Mouse (Mus musculus) adrenal gland (tissue): ENCODE data around the gene Dhtkd1.

Source experiments
- intact Hi-C: fragments of 180-260 bp; cut with DNase I; formaldehyde crosslinking; loops from one replicate; pipeline ENCODE4 v1.15.1; 2025

Gene Dhtkd1

DNA sequence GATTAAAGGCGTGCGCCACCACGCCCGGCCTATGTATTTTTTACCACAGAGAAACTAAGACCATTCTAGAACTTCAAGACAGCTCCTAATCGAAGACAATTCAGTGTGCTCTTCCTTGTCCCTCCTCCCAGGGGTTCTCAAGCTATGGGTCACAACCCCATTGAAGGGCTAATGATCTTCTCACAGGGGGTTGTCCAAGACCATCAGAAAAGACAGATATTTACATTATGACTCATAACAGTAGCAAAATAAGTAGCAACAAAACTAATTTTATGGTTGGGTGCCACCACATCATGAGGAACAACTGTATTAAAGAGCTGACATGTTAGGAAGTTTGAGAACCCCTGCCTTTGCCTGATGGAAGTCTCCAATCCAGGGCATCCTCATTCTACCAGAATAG lies 10.7 kb downstream of the Dhtkd1 start:
- intact Hi-C loops, result no loop called here

DNA sequence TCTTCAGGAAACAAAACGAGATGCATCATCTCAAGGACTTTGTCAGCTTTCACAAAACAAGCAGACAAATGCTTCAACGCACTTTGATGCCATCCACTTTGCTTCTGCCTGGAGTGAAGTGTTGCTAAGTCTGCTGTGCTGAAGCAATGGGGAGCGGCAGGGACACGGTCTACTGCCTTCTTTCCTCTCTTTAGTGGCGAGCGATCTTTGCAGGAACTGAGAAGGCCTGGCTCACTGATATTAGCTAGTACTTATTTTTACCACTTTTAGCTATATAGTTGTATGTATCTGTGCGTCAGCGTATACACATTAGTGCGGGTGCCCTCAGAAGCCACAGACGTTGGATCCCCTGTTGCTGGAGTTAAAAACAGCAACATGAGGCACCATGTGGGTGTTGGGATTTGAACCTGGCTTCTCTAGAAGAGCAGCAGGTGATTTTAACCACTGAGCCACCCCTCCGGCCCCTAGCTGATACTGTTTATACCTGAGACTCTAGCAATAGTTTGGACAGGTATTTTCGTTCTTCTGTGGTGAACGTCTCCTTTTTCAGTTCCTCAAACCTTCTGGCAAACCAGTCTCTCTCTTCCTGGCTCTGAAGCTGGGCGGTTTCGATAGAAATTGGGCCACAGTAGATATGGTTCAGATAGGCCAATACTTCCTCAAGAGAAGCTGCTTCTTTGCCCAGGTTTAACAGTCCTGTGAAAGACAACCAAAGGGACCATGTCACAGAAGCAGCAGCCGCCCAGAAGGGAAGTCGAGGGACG lies 12.1 kb downstream of the Dhtkd1 start:
- intact Hi-C loops, result no loop called here

DNA sequence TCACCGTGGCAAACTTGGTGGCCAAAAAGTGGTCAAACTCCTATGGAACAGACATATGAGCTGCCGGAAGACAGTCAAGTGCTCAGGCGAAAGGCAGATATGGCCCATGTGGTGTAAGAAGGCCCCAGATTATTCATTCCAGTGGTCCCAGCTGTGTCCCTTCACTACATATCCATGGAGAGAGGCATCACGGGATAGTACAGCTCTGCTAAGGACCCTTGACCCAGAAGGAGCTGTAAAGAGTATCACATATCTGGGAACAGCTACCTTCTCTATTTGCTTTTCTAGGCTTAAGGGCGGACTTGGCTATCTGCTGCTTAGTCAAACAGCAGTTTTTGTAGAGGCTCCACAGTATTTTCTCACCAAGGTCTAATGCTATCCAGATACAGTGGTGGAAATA lies 12.8 kb downstream of the Dhtkd1 start:
- intact Hi-C loops, result no loop called here

DNA sequence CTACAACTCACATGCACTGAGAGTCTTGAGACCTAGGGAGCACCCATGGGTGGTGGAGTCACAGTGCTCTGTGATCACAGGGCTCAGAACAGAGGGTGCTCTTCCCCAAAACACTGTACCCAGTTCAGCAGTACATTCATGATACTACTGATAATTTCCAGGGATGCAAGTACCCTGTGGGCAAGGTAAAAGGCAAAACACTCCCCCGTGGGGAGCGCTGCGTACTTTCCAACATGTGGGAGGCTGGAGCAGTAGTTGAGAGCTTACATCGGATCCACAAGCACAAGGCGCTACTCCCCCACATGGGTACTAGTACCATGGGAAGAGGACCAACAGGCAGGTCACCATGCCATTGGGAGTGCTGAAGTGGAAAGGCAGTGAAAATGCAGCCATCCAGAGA lies 15.1 kb downstream of the Dhtkd1 start:
- intact Hi-C loops, result no loop called here

DNA sequence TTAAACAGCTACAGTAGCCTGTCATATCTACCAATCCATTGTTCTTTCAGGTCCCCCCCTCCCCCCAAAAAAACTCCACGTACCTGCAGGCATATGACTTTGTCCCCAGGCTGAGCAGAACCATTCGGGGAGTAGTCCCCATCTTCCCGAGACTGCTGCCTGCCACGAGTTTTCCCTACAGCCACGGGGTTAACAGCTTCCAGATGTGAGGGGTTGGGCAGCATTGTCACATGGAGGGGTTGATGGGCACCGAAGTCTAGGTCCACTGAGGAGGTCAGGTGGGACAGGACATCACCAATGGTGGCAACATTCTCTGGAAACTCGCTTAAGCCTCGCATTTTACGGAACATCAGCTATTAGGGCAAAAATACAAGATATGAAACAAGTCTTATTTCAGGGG lies 18.8 kb downstream of the Dhtkd1 start:
- intact Hi-C loops, result no loop called here

DNA sequence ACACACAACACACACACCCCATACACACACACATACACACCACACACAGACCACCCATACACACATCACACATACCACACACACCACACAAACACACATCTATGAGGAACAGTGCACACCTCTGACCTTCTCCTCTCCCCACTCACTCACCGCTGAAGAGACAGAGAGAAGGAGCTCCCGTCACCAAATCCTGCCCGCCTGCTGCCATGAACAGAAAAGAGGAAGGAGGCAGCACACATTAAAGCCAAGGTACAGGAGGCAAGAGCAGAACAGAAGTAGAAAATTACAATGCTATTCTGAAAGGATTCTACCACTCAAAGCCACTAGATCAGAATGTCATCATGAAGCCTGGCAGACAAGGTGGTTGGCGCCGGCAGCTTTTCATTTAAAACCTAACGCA lies 19.8 kb downstream of the Dhtkd1 start:
- intact Hi-C loops, result no loop called here

DNA sequence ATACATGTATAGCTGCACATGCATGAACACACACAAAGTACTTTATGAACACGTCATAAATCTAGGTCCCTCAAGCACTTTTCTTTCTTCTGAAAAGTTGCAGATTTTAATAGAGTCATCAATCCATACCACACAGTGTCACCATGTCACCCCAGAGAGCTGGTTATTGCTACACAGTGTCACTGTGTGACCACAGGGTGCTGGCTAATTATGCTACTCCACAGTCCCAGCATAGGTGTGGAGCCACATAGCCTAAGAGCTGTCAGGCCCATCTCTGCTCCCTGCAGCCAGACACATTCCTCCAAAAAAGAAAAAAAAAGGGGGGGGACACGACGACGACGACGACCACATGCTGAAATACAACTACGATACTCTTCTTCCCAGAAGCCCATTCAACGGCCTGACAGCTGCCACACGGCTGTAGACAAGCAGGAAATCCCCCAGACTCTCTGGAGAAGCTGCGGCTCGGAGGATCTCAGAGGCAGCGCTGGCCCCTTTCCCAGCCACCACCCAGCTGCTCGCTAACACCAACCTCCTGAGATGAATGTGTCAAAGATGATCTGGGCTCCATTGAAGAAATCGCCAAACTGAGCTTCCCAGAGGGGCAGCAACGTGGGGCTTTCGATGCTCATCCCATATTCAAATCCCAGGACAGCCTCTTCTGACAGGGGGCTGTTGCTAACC lies 31.2 kb downstream of the Dhtkd1 start:
- intact Hi-C loops, result no loop called here

DNA sequence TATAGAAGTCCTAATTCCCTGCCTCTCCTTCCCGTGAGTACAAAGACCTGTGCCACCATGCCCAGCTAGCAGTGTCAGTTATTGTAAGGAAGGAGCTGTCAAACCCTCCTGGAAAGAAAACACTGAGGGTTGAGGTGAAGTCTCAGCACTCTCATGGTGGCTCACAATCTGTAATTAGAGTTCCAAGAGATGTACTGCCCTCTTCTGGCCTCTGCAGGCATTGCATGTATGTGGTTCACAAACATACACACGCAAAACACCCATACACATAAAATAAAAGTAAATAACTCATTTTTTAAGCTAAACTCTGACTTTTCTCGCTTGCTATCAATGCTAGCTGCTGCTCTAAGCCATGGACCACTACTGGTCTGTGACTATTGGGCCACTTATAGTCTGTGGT lies 36.0 kb downstream of the Dhtkd1 start:
- intact Hi-C loops, result no loop called here

DNA sequence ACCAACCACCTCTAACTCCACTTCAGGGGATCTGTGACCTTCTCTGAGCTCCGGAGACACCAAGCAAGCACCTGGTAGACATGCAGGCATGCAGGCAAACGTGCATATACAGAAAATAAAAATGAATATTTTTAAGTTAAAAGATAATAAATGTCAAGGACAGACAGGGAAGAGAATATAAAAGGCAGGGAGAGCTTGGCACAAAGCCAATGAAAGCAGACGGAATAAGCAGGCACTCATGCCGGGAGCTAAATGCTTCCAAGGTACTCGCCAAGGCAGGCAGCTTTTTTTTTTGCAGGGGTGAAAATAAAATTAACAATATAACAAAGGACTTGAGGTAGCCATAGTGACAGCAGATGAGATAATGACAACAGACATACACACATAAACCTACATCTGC lies 36.5 kb downstream of the Dhtkd1 start:
- intact Hi-C loops, result no loop called here

DNA sequence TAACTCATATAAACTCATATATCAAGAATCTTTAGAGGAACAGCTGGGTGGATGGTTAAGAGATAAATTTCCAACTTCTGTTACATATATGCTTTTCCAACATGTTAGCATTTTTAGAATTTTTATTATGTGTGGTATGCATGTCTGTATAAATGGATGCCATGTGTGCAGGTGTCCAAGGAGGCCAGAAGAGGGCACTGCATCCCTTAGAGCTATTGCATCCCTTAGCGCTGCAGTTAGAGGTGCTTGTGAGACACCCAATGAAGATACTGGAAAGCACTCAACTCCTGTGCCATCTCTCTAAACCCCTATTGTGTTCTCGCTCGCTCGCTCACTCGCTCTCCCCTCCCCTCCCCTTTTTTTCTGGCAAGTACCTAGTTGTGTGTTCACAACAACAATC lies 42.4 kb downstream of the Dhtkd1 start:
- intact Hi-C loops, result no loop called here

DNA sequence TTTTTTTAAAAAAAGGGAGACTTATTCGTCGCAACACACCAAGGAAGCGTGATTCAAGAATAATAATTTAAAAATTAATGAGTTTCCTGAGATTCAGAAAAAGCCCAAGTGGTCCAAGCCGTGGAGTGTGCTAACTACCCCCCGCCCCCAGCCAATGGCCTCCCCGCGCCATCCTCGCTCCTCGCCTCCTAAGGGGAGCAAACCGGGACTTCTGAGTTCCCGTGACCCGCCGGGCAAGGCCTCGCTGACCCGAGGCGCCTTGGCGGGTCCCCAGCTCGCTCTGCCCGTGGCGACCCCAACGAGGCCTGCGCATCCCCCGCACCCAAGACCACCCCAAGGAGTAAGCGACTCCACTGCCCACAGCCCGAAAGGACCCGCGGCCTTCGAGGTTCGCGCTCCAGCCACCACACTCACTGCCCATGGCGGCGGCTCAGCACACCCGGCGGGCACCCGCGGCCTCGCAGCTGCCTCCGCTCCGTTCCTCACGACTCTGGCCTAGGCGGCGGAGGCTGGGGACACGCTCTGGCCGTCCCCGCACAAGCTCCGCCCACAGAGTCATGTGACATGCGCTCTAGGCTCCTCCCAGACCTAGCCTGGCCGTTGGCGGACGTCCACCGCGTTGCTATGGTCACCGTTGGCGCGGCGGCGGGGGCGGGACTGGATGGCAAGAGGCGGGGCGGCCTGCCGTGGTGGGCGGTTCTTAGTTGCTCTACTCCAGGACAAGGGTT lies 47.6 kb downstream of the Dhtkd1 start, which contains the start of gene Sec61a2:
Gene Sec61a2 (minus strand): TSS at position 590 of the 728 bp plus-strand sequence.
- intact Hi-C loops, result loop anchor here (5.0 kb wide), 1 partner anchor 52 kb away; no protein-coding TSS in a partner anchor

DNA sequence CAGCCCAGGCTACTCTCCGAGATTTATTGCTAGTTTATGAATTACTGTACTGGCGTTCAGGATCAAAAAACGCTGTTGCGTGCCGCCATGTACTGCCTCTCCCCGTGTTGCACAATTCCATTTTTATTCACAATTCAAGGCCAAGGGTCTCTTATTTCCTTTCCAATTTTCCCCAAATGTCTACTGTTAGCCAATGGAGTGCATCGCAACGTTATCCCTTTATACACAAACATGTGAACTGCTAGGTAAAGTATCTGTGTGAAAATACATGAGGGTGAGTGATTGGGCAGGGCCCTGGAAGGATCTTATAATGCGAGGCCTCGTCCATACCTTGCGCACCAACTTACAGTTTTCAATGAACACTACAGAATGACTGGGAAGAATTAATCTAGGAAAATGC lies 48.3 kb downstream of the Dhtkd1 start:
- intact Hi-C loops, result no loop called here

DNA sequence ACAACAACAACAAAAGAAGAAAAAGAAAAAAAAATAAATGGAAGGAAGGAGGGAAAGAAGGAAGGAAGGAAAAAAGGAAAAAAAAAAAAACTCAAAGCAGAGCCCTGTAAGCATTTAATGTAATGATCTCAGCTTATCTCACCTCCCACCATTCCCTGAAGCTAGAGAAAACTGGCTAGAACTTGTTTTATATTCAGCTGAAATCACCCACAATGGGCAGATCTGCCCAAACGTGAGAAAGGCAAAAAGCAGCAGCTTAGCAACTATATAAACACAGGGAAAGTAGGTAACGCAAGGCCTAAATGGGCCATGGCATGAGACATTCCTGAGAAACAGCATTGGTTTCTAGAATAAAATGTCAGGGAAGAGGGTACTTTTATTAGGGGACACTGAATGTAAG lies 53.2 kb downstream of the Dhtkd1 start:
- intact Hi-C loops, result no loop called here

DNA sequence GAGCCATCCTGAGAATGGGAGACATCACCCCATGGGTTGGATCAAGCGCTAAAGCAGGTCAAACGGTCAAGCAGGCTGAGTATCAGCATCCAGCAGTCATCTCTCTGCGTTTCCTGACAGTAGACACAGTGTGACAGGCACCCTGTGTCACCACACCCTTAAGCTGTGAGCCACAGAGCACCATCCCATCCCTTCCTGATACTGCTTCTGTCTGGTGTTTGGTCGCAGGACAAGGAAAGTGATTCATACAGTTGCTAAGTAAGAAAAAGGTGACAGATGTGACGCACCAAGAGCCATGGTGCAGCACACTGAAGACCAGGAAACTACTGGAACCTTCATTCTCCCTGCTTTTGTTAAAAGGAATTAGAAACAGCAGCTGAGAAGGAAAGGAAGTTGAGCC lies 53.7 kb downstream of the Dhtkd1 start:
- intact Hi-C loops, result no loop called here

DNA sequence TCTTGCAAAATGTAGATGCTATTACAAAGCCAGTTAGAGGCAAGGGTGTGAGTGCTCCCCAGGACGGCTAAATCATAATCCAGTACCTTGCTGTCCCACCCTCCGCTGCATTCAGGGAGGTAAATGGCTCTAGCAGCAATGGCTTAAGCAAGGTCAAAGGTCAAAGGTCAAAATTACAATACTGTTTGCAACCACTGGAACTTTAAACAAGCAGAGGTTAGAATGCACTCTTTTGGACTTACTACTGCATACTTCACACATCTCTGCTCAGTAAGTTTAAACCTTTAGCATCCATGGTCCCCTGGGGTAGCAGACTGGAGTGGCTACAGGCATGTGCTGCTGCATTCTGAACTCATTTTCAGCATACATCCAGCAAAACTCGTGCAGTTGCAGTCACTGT lies 65.1 kb downstream of the Dhtkd1 start:
- intact Hi-C loops, result no loop called here

DNA sequence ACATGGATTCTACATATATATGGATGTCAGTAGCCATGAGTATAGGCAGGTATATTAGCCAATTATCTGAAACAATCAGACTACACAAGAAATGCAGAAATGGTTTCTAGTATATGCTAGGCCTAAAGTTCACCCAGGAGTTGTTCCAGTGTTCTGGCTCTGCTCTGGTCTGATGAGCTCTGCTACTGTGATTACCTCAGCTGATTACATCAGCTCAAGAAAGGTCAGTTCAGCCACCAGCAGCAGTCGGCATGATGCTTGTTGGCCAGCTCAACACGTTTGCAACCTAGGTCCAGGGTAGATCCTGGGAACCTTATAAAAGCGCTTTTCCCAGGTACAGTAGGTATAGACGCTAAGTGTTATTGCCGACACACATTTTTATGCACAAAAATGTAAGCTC lies 72.8 kb downstream of the Dhtkd1 start:
- intact Hi-C loops, result no loop called here

DNA sequence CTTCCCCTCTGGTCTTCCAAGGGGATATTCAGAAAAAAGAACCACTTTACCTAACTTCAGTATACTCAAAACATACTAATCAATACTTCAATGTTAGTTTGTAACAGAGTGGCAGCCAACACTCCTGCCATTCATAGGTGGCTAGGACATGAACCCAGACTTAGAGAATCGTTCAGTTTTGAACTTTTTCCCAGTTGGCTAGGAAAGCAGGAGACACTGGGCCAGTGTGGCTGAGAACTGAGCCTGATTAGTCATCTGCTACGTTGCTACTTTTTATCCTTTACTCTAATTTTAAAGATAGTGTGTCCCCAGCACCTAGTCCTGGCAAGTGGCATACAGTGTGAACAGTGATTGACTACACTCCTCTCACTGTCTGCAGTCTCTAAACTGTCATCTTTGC lies 74.9 kb downstream of the Dhtkd1 start:
- intact Hi-C loops, result no loop called here

DNA sequence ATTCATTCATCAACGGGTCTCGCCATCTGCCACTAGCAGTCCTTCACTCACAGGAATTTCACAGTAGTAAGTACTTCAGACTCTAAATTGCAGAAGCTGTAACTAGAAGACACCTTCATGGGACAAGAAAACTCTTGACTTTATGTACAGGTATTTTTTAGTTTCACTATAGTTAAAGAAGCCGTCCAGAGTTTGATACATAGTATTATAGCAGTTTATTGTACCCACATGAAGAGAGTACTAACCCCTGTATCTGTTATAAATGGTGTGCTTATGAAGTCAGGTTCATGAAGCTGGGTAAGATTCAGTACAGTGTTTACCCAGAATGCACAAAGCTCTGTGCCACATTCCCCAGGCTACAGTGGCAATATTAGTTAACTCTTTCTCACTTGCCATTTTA lies 79.8 kb downstream of the Dhtkd1 start, which contains the start of gene Gm13199:
Gene Gm13199 (minus strand): TSS at position 101 of the 400 bp plus-strand sequence.
- intact Hi-C loops, result no loop called here

DNA sequence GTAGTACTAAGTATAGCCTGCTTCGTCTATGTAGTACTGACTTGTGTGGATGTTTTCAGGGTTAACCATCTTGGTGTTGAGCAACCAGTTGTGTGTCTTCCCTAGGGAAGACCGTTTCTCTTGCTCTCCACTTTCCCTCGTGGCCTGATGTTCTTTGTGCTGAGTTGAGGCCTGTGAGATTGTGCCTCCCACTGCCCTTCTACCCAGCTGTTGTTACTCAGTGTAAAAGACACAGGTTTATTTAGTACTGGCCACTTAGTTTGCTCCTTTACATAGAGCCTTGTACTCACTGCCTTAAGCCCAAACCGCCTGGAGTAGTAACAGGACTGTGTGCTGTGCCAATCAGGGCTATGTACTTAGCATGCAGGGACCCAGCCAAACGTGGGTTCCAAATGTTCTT lies 90.7 kb downstream of the Dhtkd1 start:
- intact Hi-C loops, result no loop called here

DNA sequence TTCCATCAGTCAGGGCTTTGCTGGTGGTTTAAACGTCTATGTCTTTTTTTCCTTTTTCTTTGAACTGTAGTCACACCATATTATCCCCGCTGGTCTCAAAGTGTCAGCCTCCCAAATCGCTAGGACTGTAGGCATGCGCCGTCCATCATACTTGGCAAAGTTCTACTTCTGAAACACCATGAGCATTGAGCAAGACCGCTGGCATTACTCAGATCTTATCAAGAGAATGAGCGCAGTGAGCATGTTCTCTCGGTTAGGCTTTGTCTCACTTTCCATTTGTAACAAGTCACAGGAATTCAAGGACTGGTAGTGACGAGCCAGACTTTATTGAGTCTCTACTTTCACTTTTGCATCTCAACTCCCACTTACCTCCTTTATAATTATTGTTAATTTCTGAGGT lies 91.5 kb downstream of the Dhtkd1 start:
- intact Hi-C loops, result no loop called here
